Mouse (Mus musculus): ENCODE measurements around the gene Mov10l1. TPM values are rescaled to one million over a fixed set of nuclear protein-coding genes. Genes with fewer than 3 reads are reported as not detected.

Gene Mov10l1
- total RNA-seq, 2 experiments from 2014 or later: 76.7 to 85.6 TPM

DNA sequence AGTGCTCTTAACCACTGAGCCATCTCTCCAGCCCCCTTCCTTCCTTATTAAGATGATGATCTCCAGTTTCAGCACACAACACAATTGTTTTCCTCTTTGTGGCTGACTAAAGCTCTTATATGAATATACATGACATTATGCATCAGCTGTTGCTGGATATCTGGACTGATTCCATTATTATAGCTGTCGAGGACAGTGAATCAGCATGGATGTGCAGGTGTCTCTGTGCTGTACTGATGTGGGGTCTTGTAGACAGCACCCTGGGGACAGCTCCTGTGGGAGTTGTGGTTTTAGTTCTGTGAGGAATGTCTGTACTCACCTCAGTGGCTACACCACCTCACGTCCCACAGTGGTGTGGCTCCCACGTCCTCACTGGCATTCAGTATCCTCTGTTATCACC is 18.5 kb downstream of the Mov10l1 start:
- DNase-seq (ENCODE audit: low spot score): no peak
- intact Hi-C loops (cut with DNase I): no loop called here

DNA sequence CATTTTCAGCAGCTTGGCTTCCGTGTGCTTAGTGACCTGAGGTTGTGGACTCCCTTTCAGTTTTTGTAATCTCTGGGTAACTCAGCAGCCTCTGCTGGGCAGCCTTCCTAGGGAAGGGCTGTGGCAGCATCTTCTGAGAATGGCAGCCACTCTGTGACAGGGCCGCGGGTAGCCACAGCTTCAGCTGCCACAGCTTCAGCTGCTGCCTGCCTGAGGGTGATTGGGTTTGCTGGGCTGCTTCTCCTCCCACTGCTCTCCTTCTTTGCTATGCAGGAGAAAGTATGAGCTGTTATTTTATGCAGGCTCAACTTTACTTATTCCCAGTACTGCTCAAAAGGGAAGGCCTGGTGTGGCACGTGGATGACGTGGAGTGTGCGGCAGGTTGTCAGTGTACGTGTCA is 24.3 kb downstream of the Mov10l1 start:
- no peak for DNase-seq (ENCODE audit: low spot score)
- intact Hi-C loops (cut with DNase I): no loop called here

DNA sequence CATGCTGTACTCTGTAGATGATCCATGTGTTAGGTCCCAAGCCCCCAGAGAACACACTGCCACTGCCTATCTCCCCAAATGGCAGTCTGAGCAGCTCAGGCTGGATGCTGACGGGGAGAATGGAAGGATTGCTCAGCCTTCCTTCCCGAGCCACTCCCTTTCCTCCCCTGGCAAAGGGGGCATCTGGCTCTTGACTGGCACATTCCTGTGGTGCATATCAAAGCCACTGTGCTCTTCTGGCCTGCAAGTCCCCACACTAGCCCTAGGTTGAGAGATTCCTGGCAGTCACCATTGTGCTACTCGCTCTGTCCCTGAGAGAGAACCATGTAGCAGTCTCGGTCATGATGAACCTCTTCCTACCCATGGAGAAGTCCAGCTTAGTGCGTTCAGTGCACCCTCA is 25.1 kb downstream of the Mov10l1 start:
- no peak for DNase-seq (ENCODE audit: low spot score)
- intact Hi-C loops (cut with DNase I): no loop called here

DNA sequence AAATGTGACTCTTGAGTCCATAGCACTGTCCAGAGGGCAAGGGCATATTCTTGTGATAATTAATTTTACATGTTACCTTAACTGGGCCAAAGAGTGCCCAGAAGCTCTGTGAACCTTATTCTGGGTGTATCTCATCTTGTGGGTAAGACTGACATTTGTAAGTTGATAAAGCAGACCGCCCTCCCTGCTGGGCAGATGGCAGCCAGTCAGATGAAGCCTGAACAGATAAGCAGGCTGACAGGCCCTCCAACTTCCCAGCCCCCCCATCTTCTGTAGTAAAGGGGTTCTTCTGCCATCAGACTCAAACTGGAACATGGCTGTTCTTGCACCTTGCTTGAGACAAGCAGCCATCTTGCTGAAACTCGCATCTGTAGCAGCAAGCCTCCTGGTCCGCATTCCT is 34.0 kb downstream of the Mov10l1 start:
- DNase-seq (ENCODE audit: low spot score): no peak
- intact Hi-C loops (cut with DNase I): no loop called here

DNA sequence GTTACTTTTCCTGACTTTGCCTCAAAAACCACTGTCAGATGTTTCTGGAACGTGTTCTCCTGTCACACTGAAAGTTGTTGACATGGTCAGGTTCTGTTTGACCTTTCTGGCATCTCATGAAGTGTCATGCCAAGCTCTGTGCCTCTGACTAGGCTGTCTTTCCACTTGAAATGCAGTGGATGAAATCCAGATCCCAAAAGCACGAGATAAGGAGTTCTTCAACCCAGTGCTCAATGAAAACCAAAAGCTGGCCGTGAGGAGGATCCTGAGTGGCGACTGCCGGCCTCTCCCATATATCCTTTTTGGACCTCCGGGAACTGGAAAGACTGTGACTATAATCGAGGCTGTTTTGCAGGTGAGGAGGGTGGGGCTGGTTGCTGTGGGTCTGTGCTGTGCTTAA is 37.4 kb downstream of the Mov10l1 start:
- intact Hi-C loops (cut with DNase I): no loop called here
- no peak for DNase-seq (ENCODE audit: low spot score)

DNA sequence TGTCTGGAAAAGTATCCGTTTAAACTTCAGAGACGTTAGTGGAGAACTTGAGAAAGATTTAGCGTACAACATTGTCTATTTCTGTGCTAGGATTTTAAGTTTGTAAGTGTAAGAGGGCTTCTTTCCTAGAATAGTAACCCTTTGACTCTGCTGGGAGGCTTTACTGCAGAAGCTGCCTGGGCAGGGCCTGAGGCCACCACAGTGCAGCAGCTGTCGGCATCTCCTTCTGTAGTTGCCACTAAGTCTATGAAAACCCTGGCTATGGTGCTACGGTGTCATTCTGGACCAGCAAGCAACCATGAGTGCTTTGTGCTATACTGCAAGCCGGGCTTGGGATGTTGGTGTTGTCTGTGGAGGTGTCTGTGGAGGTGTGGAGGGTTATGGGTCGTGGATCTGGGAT is 37.8 kb downstream of the Mov10l1 start:
- intact Hi-C loops (cut with DNase I): no loop called here
- DNase-seq (ENCODE audit: low spot score): no peak

DNA sequence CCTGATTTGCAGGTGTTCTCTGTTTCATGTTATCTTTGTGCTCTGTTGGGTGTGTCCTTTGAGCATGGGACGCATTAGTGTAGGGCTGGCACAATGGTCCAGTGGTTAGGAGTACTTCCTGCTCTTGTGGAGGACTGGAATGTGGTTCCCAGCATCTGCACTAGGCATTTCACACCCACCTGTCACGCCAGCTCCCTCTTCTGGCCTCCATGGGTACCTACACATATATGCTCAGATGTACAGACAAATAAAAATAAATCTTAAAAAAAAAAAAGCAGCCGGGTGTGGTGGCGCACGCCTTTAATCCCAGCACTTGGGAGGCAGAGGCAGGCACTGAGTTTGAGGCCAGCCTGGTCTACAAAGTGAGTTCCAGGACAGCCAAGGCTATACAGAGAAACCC is 61.7 kb downstream of the Mov10l1 start:
- DNase-seq (ENCODE audit: low spot score): no peak
- intact Hi-C loops (cut with DNase I): no loop called here

DNA sequence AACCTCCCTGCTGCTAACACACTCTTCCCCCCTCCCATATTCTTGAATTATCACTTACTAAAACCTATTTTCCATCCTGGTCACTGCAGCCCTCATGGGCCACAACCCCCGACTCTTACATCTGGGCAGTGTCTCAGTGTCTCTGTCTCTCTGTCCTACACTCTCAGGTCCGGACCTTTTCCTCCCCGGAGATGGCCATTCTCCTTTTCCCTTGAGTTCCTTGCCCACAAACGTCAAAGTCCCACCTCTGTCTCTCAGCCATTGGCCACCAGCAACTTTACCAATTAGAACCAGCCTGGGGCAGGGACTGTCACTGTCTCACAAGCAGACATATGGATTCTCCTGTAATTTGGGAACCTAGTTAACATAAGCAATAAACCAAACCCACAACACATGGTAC is 63.6 kb downstream of the Mov10l1 start:
- DNase-seq (ENCODE audit: low spot score): no peak
- intact Hi-C loops (cut with DNase I): no loop called here

DNA sequence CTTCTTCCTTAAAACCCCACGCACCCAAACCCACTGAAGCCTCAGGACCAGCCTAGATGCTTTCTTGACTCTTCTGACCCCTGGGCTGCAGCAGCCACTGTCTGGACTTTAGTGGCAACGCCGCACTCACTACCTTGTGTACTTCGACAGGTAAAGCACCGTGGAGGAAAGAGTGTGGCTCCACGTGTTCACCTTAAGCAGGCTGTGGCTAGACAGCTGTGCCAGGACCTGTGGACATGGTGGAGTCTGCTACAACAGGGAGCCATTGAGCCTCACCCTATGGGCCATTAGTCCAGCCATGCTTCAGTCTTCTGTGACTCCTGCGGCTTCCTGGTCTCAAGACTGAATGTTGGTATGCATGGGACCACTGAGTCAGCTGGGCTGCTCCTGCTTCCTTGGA is 72.0 kb downstream of the Mov10l1 start:
- intact Hi-C loops (cut with DNase I): no loop called here
- DNase-seq (ENCODE audit: low spot score): no peak

DNA sequence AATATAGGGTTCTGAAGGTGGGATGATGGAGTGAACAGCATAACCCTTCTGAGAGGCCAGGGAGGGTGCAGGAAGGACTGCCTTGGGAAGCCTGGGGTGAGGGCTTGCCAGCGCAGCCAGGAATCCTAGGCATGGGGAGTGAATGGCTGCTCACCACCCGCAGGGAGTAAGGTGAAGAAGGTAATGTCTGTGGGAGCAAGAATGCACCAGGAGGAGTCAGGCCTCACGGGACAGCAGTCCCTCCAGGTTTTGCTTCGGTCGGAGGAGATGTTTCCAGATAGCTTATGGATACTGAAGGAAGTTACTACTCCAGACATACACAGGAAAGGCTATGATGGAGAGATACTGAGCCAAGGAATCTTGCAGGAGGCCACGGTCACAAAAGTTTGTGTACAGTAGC is 76.0 kb downstream of the Mov10l1 start:
- intact Hi-C loops (cut with DNase I): no loop called here
- no peak for DNase-seq (ENCODE audit: low spot score)

DNA sequence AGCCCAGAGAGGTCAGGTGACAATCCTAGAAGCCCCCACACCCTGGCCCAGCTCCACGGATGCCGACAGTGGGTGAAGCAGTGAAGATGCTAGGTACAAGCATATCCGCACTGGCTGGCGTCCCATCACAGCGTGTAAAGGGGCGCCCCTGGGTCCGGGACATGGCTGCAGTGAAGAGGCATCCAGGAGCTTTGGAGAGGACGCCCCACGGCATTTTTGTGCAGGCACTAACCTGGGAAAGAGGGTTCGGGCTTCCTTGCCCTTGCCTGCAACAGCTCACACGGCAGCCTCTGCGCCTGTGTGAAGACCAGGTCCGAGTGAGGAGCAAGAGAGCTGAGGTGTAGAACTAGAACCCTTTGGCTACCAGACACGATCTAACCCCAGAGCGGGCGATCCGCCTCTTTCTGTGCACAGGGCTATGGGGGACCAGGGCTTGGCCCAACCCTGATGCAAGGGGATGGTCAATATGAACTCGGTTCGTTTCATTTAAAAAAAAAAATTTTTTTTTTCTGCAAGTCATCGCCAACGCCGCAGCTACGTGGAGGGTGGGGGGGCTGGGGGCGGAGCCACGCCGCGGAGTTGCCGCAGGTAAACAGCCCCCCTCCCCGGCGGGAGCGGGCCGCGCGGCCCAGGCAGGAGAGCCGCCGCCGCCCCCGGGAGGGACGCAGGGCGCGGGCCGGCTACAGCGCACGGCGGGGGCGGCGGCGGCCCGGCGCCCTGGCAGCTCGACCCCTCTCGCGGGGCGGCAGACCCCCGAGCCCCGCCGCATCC is 76.6 kb downstream of the Mov10l1 start, which contains the start of gene Panx2:
Panx2 (plus strand) TSS at position 574 of the 771 bp plus-strand sequence.
- intact Hi-C loops (cut with DNase I): no loop called here
- DNase-seq (ENCODE audit: low spot score): no peak

DNA sequence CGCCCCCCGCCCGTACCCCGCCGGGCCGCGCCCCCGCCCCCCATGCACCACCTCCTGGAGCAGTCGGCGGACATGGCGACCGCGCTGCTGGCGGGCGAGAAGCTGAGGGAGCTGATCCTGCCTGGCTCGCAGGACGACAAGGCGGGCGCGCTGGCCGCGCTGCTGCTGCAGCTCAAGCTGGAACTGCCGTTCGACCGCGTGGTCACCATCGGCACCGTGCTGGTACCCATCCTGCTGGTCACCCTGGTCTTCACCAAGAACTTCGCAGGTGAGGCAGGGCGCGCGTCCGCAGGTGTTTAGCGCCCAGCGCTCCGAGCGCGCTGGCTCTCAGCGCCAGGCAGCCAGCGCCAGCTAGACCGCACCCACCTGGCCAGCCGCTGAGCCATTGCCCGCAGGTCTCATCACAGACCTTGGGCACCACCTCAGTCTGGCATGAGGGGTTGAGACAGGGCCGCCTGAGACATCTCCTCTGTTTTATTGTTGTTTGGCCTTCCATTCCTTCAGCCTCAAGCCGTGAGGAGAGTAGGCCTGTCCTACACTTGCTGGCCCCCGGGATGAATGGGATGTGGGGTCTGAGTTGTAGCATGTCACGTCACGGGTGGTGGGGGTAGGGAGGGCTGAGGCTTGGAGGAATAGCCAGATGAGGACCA is 77.4 kb downstream of the Mov10l1 start:
- no peak for DNase-seq (ENCODE audit: low spot score)

DNA sequence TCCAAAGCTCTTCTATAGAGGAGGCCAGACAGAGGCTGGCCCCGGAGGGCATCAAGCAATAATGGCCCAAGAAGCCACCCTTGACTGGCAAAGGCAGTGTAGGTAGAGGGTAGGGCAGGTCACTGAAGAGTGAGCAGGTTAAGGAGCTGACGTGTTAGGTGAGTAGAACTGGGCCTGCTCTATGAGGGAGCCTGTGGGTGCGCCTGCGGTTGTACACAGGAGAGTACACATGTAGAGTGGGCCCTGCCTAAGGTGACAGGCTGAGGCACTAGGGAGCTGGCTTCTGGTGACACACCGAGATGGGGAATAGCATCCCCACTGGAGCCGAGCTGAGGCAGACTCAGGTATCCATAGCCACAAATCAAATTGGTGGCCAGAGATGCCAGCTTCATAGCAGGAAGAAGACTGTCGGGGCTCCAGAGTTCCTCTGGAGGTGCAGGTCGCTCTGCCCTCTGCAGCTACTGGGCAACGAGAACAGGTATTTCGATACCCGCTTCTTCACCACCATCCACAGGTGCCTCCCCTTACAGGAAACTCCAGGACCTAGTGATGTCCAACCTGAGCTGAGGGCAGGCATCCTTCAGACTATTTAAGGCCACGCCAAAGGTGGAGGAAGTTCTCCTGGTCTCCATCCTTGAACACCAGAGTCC is 78.2 kb downstream of the Mov10l1 start:
- no peak for DNase-seq (ENCODE audit: low spot score)
- intact Hi-C loops (cut with DNase I): no loop called here

More for the DNA sequence above, 77.4 kb downstream of the Mov10l1 start:
- intact Hi-C loops (cut with DNase I): no loop called here

DNA sequence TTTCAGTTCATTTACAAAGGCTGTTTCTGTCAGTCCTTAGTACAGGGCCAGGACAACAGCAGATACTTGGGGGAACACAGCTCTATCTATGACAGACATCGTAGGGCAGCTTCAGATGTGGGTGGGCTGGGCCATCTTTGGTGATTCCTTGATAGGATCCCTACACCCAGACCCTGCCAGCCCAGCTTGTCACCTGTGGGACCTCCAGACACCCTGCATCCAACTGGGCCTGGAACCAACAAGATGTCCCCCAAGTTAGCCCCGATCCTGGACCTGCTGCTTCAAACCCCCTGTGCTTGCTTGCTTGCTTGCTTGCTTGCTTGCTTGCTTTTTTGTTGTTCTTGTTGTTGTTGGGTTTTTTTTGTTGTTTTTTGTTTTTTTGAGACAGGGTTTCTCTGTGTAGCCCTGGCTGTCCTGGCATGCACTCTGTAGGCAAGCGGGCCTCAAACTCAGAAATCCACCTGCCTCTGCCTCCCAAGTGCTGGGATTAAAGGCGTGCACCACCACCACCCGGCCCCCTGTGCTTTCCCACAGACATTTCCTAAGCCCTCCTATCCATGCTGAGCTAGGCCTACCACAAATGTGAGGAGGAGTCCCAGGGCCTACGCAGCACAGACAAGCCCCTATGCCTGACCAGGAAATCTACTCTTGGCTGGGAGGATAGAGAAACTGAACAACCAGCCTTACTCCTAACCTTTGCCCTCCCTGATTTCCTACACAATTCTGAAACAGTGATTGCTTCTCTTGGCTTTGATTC is 79.2 kb downstream of the Mov10l1 start:
- DNase-seq (ENCODE audit: low spot score): no peak
- intact Hi-C loops (cut with DNase I): no loop called here

DNA sequence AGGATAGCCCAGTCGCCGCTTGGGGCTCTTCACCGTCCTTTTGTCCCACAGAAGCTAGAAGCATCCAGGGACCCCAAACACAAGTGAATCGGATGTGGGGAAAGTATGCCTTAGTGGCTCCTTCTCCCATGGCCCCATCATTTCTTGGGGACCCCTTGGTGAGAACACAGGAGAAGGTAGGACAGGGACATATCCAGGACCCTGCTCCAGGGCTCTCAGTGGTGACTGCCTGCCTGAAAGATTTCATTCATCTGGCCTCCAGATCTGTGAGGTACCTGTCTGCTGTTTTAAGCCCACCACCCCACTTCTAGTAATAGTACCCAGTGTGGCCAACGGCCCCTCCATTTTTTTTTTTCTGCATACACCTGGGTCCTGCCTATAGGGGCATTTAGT is 79.8 kb downstream of the Mov10l1 start:
- DNase-seq (ENCODE audit: low spot score): no peak

DNA sequence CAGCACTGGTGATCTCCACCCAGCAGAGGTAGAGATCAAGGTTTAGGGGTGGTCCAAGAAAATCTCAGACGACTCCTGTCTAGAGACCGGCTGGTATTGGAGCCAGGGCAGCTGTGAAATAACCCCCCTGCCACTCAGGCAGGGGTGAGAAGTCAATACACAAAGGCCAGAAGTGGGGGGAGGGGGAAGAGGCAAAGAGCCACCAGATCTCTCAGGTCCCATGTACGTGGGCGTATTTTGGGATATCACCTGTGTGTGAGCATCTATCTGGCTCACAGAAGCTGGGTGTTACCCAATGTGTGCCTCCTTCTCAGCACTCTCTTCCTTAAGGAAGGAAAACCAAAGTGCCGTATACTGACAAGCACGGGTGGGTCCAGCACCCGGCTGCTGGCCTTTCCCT is 80.3 kb downstream of the Mov10l1 start:
- DNase-seq (ENCODE audit: low spot score): no peak
- intact Hi-C loops (cut with DNase I): no loop called here

More for the DNA sequence above, 79.8 kb downstream of the Mov10l1 start:
- intact Hi-C loops (cut with DNase I): no loop called here

DNA sequence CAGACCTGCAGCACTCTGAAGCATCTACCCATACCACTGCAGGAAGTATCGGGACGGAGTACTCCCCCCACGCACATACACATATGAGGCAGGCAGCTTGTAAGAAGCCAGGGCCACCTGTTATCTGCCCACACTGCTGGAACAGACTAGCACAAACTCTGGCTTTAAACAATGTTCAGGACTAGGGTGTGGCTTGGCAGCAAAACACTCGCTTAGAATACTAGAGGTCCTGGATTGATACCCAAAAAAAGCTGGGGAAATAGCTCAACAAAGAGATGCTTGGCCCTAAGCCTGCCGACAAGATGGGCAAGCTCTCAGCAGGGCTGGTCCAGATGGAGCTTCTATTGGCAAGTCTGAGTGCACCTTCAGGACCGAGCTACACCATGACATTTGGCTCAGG is 80.8 kb downstream of the Mov10l1 start:
- DNase-seq (ENCODE audit: low spot score): no peak
- intact Hi-C loops (cut with DNase I): no loop called here

DNA sequence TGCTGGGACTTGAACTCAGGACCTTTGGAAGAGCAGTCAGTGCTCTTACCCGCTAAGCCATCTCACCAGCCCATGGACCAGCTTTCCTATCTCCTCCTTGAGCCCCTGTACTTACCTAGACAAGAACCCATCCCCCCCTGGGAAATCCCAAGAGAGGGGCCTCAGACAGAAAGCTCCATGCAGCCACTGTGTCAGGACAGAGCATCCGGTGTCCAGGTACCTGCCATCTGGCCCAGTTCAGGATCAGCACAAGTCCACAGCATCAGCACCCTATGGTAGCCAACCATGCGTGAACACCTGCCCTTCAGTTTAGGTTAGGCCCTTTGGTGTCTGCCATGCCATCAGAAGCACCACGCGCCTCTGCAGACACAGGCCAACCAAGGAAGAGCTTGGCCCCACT is 82.2 kb downstream of the Mov10l1 start:
- intact Hi-C loops (cut with DNase I): no loop called here

DNA sequence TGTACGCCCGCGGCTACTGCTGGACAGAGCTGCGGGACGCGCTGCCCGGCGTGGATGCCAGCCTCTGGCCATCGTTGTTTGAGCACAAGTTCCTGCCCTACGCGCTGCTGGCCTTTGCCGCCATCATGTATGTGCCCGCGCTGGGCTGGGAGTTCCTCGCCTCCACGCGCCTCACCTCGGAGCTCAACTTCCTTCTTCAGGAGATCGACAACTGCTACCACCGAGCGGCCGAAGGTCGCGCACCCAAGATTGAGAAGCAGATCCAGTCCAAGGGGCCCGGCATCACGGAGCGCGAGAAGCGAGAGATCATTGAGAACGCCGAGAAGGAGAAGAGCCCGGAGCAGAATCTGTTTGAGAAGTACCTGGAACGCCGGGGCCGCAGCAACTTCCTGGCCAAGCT is 84.9 kb downstream of the Mov10l1 start:
- DNase-seq (ENCODE audit: low spot score): no peak
- intact Hi-C loops (cut with DNase I): no loop called here

More for the DNA sequence above, 82.2 kb downstream of the Mov10l1 start:
- no peak for DNase-seq (ENCODE audit: low spot score)

DNA sequence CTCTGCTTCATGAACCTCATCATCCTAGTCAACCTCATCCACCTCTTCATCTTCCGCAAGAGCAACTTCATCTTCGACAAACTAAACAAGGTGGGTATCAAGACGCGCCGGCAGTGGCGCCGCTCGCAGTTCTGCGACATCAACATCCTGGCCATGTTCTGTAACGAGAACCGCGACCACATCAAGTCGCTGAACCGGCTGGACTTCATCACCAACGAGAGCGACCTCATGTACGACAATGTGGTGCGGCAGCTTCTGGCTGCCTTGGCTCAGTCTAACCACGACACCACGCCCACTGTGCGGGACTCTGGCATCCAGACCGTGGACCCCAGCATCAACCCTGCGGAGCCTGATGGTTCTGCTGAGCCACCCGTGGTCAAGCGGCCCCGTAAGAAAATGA is 85.5 kb downstream of the Mov10l1 start:
- intact Hi-C loops (cut with DNase I): no loop called here

More for the DNA sequence above, 85.5 kb downstream of the Mov10l1 start:
- no peak for DNase-seq (ENCODE audit: low spot score)

Measured in heart, postnatal 25 days (tissue).